Mouse (Mus musculus) embryonic facial prominence, embryonic 13.5 days (tissue): Measurements from ENCODE around the gene Rhbdd1. TPM values are rescaled to one million over a fixed set of nuclear protein-coding genes. Genes with fewer than 3 reads are reported as not detected.

Experiments
- ATAC-seq: fragments of 200-750 bp; cut with Nextera tagmentation; 2 replicates; pipeline ENCODE4 v1.8.0; 2017; ENCODE audit warnings: low read depth; ENCODE audit not compliant: insufficient number of reproducible peaks, insufficient read depth, low FRiP score, low TSS enrichment
- H3K27ac ChIP-seq: fragments of 300-500 bp; sonication (generic); 2 replicates; pipeline ENCODE4 v1.5.1; 2015; ENCODE audit warnings: moderate library complexity, mild to moderate bottlenecking, inconsistent platforms
- H3K27me3 ChIP-seq: fragments of 300-500 bp; sonication (generic); 2 replicates; pipeline ENCODE4 v1.6.1; 2015; ENCODE audit warnings: mild to moderate bottlenecking, inconsistent platforms
- H3K36me3 ChIP-seq: fragments of 300-500 bp; sonication (generic); 2 replicates; pipeline ENCODE4 v1.6.1; 2015; ENCODE audit warnings: mild to moderate bottlenecking, inconsistent platforms
- H3K4me1 ChIP-seq: fragments of 300-500 bp; sonication (generic); 2 replicates; pipeline ENCODE4 v1.6.1; 2015; ENCODE audit warnings: inconsistent platforms
- H3K4me2 ChIP-seq: fragments of 300-500 bp; sonication (generic); 2 replicates; pipeline ENCODE4 v1.6.1; 2015; ENCODE audit warnings: moderate library complexity, mild to moderate bottlenecking, inconsistent platforms
- H3K4me3 ChIP-seq: fragments of 300-500 bp; sonication (generic); 2 replicates; pipeline ENCODE4 v1.5.1; 2015; ENCODE audit warnings: mild to moderate bottlenecking, inconsistent platforms
- H3K9ac ChIP-seq: fragments of 300-500 bp; sonication (generic); 2 replicates; pipeline ENCODE4 v1.6.1; 2015; ENCODE audit warnings: mild to moderate bottlenecking, inconsistent platforms
- H3K9me3 ChIP-seq: fragments of 300-500 bp; sonication (generic); 2 replicates; pipeline ENCODE4 v1.6.1; 2016; ENCODE audit warnings: inconsistent platforms
- WGBS: fragments of 180-500 bp; shearing (Covaris S2); methylation state at CpG from one replicate; pipeline ENCODE4 v1.1.7; 2015; ENCODE audit warnings: mixed read lengths; 5-methylcytosine and 5-hydroxymethylcytosine counted together
- polyA plus RNA-seq: library from polyadenylated mRNA; unstranded; fragments of >200 nt; fragmentation: Nextera tagmentation; extraction: Ambion mirVana; gene quantifications from 2 replicates; pipeline ENCODE4 v1.2.1, GENCODE M21; 2015

Gene Rhbdd1
- polyA plus RNA-seq, result 6.3 and 7.6 TPM in 2 replicates

GRCm38 (mm10) chr1:82316111-82316745, at the start of gene Rhbdd1:
Gene Rhbdd1 (plus strand): TSS chr1:82316452.
- H3K27me3 ChIP-seq, result no peaks in the 10 kb centered on the region; the same call in 1 of the 2 replicates
- H3K4me1 ChIP-seq, result peaks cover 19% of the 10 kb centered on the region
- WGBS, result 5% methylated on average over 47 of the region's 47 CpGs
- no peaks in the 10 kb centered on the region for H3K36me3 ChIP-seq
- H3K9me3 ChIP-seq, result no peaks in the 10 kb centered on the region
- H3K4me2 ChIP-seq, result peak within 1 kb of the TSS; percentile 76
- peak within 1 kb of the TSS; percentile 97 for H3K27ac ChIP-seq
- peak within 1 kb of the TSS; percentile 91 for H3K4me3 ChIP-seq
- ATAC-seq, result peak; percentile 96
- peak within 1 kb of the TSS; percentile 95 for H3K9ac ChIP-seq

- Histone ChIP-seq H3K9me3 (no peaks in the 10 kb centered on the region), H3K4me2 (no peak overlapping the region), H3K4me1 (peaks cover under 1% of the 10 kb centered on the region; the same call in 1 of the 2 replicates), H3K36me3 (peaks cover 10% of the 10 kb centered on the region), H3K27ac (no peak overlapping the region), H3K9ac (no peak overlapping the region), H3K27me3 (no peaks in the 10 kb centered on the region), H3K4me3 (no peak overlapping the region)
- ATAC-seq, result no peak
- WGBS, result 63% methylated on average over 4 of the region's 4 CpGs
These were observed 48.7 kb upstream of the Rhbdd1 start for GRCm38 (mm10) chr1:82267547-82267946.

GRCm38 (mm10) chr1:82272231-82272630, 44.0 kb upstream of the Rhbdd1 start:
- Histone ChIP-seq H3K27me3 (no peaks in the 10 kb centered on the region), H3K36me3 (peaks cover 25% of the 10 kb centered on the region), H3K4me1 (peaks cover 14% of the 10 kb centered on the region), H3K4me2 (no peak overlapping the region), H3K9ac (no peak overlapping the region), H3K4me3 (no peak overlapping the region), H3K9me3 (no peaks in the 10 kb centered on the region), H3K27ac (no peak overlapping the region)
- no peak for ATAC-seq
- WGBS, result 71% methylated on average over 5 of the region's 5 CpGs

GRCm38 (mm10) chr1:82273529-82273928, 42.7 kb upstream of the Rhbdd1 start:
- Histone ChIP-seq H3K27me3 (no peaks in the 10 kb centered on the region), H3K9ac (no peak overlapping the region), H3K9me3 (no peaks in the 10 kb centered on the region), H3K4me1 (peaks cover 14% of the 10 kb centered on the region), H3K4me3 (no peak overlapping the region), H3K36me3 (peaks cover 36% of the 10 kb centered on the region), H3K27ac (no peak overlapping the region), H3K4me2 (no peak overlapping the region)
- WGBS, result 40% methylated on average over 6 of the region's 6 CpGs
- ATAC-seq, result no peak

GRCm38 (mm10) chr1:82274361-82274760, 41.9 kb upstream of the Rhbdd1 start:
- Histone ChIP-seq H3K27ac (peak overlapping the region; percentile 48; the same call in 1 of the 2 replicates), H3K4me3 (no peak overlapping the region), H3K27me3 (no peaks in the 10 kb centered on the region), H3K36me3 (peaks cover 44% of the 10 kb centered on the region), H3K9me3 (no peaks in the 10 kb centered on the region), H3K9ac (peak overlapping the region; percentile 16; the same call in 1 of the 2 replicates), H3K4me1 (peaks cover 14% of the 10 kb centered on the region), H3K4me2 (no peak overlapping the region)
- 38% methylated on average over 1 of the region's 1 CpGs for WGBS
- ATAC-seq, result no peak

- no peak overlapping the region for H3K9ac ChIP-seq
- peaks cover 36% of the 10 kb centered on the region for H3K36me3 ChIP-seq
- ATAC-seq, result no peak
- H3K27ac ChIP-seq, result no peak overlapping the region
- H3K27me3 ChIP-seq, result no peaks in the 10 kb centered on the region
- H3K4me3 ChIP-seq, result no peak overlapping the region
- H3K4me1 ChIP-seq, result peaks cover 18% of the 10 kb centered on the region
- WGBS, result 76% methylated on average over 1 of the region's 1 CpGs
- H3K9me3 ChIP-seq, result no peaks in the 10 kb centered on the region
- no peak overlapping the region for H3K4me2 ChIP-seq
These were observed 36.5 kb upstream of the Rhbdd1 start for GRCm38 (mm10) chr1:82279768-82280167.

- WGBS, result 71% methylated on average over 6 of the region's 6 CpGs
- Histone ChIP-seq H3K36me3 (peaks cover 29% of the 10 kb centered on the region), H3K4me1 (peaks cover 25% of the 10 kb centered on the region), H3K9me3 (no peaks in the 10 kb centered on the region), H3K4me2 (no peak overlapping the region), H3K27me3 (no peaks in the 10 kb centered on the region), H3K4me3 (no peak overlapping the region), H3K9ac (no peak overlapping the region), H3K27ac (no peak overlapping the region)
- ATAC-seq, result no peak
These were observed 34.4 kb upstream of the Rhbdd1 start for GRCm38 (mm10) chr1:82281823-82282222.

- H3K36me3 ChIP-seq, result peaks cover 25% of the 10 kb centered on the region
- H3K27me3 ChIP-seq, result no peaks in the 10 kb centered on the region
- H3K4me3 ChIP-seq, result peak overlapping the region; percentile 71
- H3K9me3 ChIP-seq, result no peaks in the 10 kb centered on the region
- peaks cover 38% of the 10 kb centered on the region for H3K4me1 ChIP-seq
- peak; percentile 96 for ATAC-seq
- peak overlapping the region; percentile 82 for H3K4me2 ChIP-seq
- WGBS, result under 1% methylated on average over 35 of the region's 35 CpGs
- peak overlapping the region; percentile 96 for H3K27ac ChIP-seq
- peak overlapping the region; percentile 79 for H3K9ac ChIP-seq
These were observed 33.1 kb upstream of the Rhbdd1 start for GRCm38 (mm10) chr1:82282992-82283611.

- Histone ChIP-seq H3K4me1 (peaks cover 46% of the 10 kb centered on the region), H3K36me3 (peaks cover 27% of the 10 kb centered on the region), H3K4me2 (peak overlapping the region; percentile 82), H3K27ac (peak overlapping the region; percentile 96), H3K4me3 (peak overlapping the region; percentile 71), H3K9ac (peak overlapping the region; percentile 79), H3K9me3 (no peaks in the 10 kb centered on the region), H3K27me3 (no peaks in the 10 kb centered on the region)
- ATAC-seq, result no peak
- WGBS, result 16% methylated on average over 1 of the region's 1 CpGs
These were observed 32.4 kb upstream of the Rhbdd1 start for GRCm38 (mm10) chr1:82283901-82284301.

GRCm38 (mm10) chr1:82284403-82284802, 31.8 kb upstream of the Rhbdd1 start:
- WGBS, result 13% methylated on average over 4 of the region's 4 CpGs
- ATAC-seq, result no peak
- peak overlapping the region; percentile 71 for H3K4me3 ChIP-seq
- peak overlapping the region; percentile 82 for H3K4me2 ChIP-seq
- peak overlapping the region; percentile 96 for H3K27ac ChIP-seq
- no peaks in the 10 kb centered on the region for H3K9me3 ChIP-seq
- H3K36me3 ChIP-seq, result peaks cover 26% of the 10 kb centered on the region
- peaks cover 51% of the 10 kb centered on the region for H3K4me1 ChIP-seq
- peak overlapping the region; percentile 79 for H3K9ac ChIP-seq
- H3K27me3 ChIP-seq, result no peaks in the 10 kb centered on the region

- peak overlapping the region; percentile 57 for H3K27ac ChIP-seq
- peaks cover 55% of the 10 kb centered on the region for H3K4me1 ChIP-seq
- peak overlapping the region; percentile 71 for H3K9ac ChIP-seq
- H3K4me2 ChIP-seq, result peak overlapping the region; percentile 82
- H3K4me3 ChIP-seq, result peak overlapping the region; percentile 71
- no peak for ATAC-seq
- no peaks in the 10 kb centered on the region for H3K27me3 ChIP-seq
- 18% methylated on average over 5 of the region's 5 CpGs for WGBS
- H3K36me3 ChIP-seq, result peaks cover 24% of the 10 kb centered on the region
- H3K9me3 ChIP-seq, result no peaks in the 10 kb centered on the region
These were observed 30.6 kb upstream of the Rhbdd1 start for GRCm38 (mm10) chr1:82285461-82286189.
